Mouse (Mus musculus): ENCODE results near the gene Gdpgp1.
A peak's percentile ranks its signal among the peaks of the same experiment; 100 is the strongest.

Gene Gdpgp1

GRCm38 (mm10) chr7:80199851-80200587 is 32.6 kb upstream of the Gdpgp1 start:
- DNase-seq = no peak

GRCm38 (mm10) chr7:80200588-80200945 is 32.1 kb upstream of the Gdpgp1 start:
- no peak for DNase-seq

GRCm38 (mm10) chr7:80200963-80201539 is 31.6 kb upstream of the Gdpgp1 start:
- no peak for DNase-seq

- DNase-seq = no peak
These were observed 30.7 kb upstream of the Gdpgp1 start for GRCm38 (mm10) chr7:80201888-80202540.

GRCm38 (mm10) chr7:80202961-80203360 is 29.7 kb upstream of the Gdpgp1 start:
- no peak for DNase-seq

- DNase-seq = no peak
These were observed 29.0 kb upstream of the Gdpgp1 start for GRCm38 (mm10) chr7:80203638-80204096.

GRCm38 (mm10) chr7:80204362-80204761 is 28.3 kb upstream of the Gdpgp1 start:
- no peak for DNase-seq

GRCm38 (mm10) chr7:80204961-80205360 is 27.7 kb upstream of the Gdpgp1 start:
- no peak for DNase-seq

GRCm38 (mm10) chr7:80205705-80206589 is 26.7 kb upstream of the Gdpgp1 start:
- DNase-seq = no peak

- DNase-seq = no peak
These were observed 25.3 kb upstream of the Gdpgp1 start for GRCm38 (mm10) chr7:80207314-80207731.

- no peak for DNase-seq
These were observed 24.5 kb upstream of the Gdpgp1 start for GRCm38 (mm10) chr7:80208026-80208642.

GRCm38 (mm10) chr7:80208738-80209430 is 23.8 kb upstream of the Gdpgp1 start:
- no peak for DNase-seq

- no peak for DNase-seq
These were observed 23.0 kb upstream of the Gdpgp1 start for GRCm38 (mm10) chr7:80209669-80210068.

- no peak for DNase-seq
These were observed 21.7 kb upstream of the Gdpgp1 start for GRCm38 (mm10) chr7:80210982-80211381.

GRCm38 (mm10) chr7:80213604-80214003 is 19.1 kb upstream of the Gdpgp1 start:
- DNase-seq = no peak

GRCm38 (mm10) chr7:80214459-80214858 is 18.2 kb upstream of the Gdpgp1 start:
- DNase-seq = no peak

- peak; percentile 62 for DNase-seq
These were observed 17.3 kb upstream of the Gdpgp1 start for GRCm38 (mm10) chr7:80215398-80215797.

- DNase-seq = no peak
These were observed 16.1 kb upstream of the Gdpgp1 start for GRCm38 (mm10) chr7:80216566-80216965.

- no peak for DNase-seq
These were observed 14.0 kb upstream of the Gdpgp1 start for GRCm38 (mm10) chr7:80218666-80219065.

GRCm38 (mm10) chr7:80220237-80220797 is 12.3 kb upstream of the Gdpgp1 start:
- no peak for DNase-seq

GRCm38 (mm10) chr7:80221179-80221750 is 11.4 kb upstream of the Gdpgp1 start:
- DNase-seq = no peak
